Mouse (Mus musculus): ENCODE measurements around the gene Mthfd1l.

Gene Mthfd1l

DNA sequence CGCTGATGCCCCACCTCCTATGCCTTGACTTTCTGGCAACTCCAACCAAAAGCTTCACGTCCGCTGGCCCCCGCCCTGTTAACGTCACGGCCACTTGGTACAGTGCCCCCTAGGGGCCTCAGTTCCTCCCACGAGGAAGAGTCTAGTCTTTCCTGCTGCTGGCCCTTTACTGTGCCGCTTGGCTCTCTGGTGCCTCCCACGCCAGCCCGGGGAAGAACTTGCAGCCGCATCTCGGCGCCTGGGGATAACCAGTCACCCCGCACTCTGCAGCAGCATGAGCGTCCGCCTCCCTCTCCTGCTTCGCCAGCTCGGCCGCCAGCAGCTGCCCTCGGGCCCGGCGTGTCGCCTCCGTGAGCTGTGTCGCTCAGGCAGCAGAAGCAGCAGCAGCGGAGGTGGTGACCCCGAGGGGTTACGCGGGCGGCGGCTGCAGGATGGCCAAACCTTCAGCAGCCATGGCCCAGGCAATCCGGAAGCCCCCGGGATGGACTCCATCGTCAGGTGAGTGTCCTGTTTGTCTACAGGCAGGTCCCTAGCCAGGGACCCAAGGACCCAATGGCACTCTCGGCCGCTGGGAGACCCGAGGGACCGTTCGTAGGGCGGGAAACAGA lies at the start of gene Mthfd1l:
Mthfd1l (plus strand) TSS at position 138 of the 608 bp plus-strand sequence.
- CTCF ChIA-PET, result no interaction called here

- CTCF ChIA-PET, result no interaction called here
These were observed 44.8 kb upstream of the Mthfd1l start for GRCm38 (mm10) chr10:3928008-3928545.

DNA sequence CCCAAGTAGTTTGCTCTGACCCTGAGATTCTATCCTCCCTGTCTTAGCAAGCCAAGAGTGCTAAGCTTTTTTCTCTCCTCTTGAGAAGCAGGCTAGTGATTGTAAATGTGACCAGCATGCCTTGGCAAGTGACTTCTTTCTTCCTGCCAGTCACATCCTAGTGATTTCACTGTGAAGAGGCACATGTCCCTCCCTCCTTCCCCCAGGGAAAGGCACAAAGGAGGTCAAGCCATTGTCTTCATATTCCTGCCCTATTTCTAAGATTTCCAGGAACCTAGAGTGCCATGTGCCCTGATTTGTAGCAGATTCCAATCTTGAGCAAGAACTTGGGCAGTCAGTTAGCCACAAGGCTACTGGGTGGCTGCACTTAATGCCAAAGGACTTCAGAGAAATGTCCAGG lies 41.1 kb upstream of the Mthfd1l start:
- CTCF ChIA-PET, result interaction anchor here (0.5 kb wide), 1 partner anchor 229 kb away, joined by 4 read pairs; no protein-coding TSS in a partner anchor

- CTCF ChIA-PET, result no interaction called here
These were observed 39.5 kb upstream of the Mthfd1l start for GRCm38 (mm10) chr10:3933311-3933940.

DNA sequence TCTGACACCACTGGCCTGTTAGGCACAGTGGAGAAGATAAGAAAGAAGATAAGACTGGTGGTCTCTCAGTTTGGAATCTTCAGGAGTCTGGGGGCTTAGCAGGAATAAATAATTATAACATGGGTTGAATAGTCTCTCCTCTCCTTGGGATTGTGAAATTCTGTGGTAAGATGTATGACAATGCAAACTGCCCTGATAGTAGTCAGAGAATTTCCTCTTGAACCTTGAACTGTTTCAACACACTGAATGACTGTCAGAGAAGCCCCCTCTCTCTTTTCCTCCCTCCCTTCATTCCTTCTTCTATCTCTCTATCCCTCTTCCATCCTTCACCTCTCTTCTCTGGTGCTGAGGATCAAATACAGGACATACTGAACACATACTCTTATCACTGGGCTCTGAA lies 36.1 kb upstream of the Mthfd1l start:
- CTCF ChIA-PET, result no interaction called here

DNA sequence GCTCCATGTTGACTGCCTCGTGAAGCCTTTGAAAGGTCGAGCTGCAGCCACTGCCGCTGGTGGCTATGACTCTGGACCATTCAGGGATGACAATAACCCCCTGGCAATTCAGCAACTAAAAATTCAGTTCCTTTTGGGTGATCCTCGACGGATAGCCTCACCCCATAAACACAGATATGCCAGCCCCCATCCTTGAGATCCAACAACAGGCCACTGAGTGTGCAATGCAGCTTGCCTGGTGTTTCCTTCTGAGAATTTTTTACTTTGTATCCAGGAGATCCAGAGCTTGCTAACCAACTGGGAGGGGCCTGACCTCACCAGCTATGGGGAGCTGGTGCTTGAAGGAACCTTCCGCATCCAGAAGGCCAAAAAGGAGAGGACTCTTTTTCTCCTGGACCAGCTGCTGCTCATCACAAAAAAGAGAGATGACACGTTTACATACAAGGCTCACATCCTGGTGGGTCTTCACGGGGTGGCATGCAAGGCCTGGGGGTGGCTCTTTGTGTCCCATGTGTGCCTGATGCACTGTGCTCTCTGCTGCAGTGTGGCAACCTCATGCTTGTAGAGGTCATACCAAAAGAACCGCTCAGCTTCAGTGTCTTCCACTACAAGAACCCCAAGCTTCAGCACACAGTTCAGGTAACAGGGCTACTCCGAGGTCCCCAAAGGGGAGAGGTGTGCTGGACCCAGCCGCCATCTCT lies 32.9 kb upstream of the Mthfd1l start:
- CTCF ChIA-PET, result no interaction called here

DNA sequence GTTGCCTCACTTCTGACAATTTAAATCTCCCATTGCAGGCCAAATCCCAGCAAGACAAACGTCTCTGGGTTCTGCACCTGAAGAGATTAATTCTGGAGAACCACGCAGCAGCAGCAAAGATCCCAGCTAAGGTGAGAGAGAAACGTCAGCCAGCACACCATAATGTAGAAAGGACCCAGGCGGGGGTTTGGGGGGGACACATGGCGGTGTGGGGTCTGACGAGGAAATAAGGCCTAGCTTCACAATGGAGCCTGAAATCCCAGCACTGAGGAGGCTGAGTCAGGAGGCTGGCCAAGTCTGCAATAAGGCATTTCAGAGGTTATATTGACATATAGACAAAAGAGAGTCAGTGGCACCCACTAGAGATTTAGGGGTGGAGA lies 32.3 kb upstream of the Mthfd1l start:
- CTCF ChIA-PET, result no interaction called here

GRCm38 (mm10) chr10:3941054-3941757 lies 31.7 kb upstream of the Mthfd1l start:
- CTCF ChIA-PET, result no interaction called here

DNA sequence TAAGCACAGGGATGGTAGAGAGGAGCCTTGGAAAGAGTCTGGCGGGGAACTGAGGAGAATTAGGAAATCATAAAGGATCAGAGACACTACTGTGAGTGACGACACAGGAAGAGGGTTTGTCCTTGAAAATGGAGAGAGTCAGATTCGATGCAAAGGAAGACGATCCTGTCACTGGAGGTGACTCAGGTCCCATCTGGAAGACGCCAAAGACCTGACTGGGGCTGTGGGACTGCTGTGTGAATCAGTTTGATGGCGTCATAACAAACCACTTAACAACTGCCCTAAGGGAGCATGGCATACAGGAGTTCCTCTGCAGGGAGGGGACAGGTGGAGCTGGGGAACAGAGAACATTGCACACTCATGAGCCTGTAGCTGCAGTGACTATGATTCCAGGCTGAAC lies 30.6 kb upstream of the Mthfd1l start:
- CTCF ChIA-PET, result no interaction called here

- CTCF ChIA-PET, result interaction anchor here (0.7 to 1.8 kb wide), 2 partner anchors 381 to 410 kb away, joined by 3 to 7 read pairs; no protein-coding TSS in a partner anchor
These were observed 29.2 kb upstream of the Mthfd1l start for GRCm38 (mm10) chr10:3943492-3944395.

DNA sequence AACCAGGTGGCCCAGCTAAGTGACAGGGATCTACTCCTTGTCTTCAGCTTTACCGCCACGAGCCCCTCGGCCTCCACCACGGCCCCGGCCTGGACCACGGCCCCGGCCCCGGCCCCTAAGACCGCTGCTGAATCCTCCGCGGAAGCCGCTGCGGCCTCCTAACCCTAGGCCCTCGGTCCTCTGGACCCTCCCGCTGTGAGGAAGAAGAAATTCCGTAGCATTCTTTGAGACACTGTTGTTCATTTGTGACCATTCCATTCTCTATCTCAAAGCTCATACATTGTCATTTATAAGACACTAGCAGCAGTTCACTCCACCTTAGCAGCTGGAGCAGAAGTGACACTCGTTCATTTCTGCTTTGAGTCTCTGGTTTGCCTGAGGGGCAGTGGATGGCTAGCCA lies 26.0 kb upstream of the Mthfd1l start:
- CTCF ChIA-PET, result no interaction called here

GRCm38 (mm10) chr10:3947346-3947745 lies 25.6 kb upstream of the Mthfd1l start:
- CTCF ChIA-PET, result no interaction called here

DNA sequence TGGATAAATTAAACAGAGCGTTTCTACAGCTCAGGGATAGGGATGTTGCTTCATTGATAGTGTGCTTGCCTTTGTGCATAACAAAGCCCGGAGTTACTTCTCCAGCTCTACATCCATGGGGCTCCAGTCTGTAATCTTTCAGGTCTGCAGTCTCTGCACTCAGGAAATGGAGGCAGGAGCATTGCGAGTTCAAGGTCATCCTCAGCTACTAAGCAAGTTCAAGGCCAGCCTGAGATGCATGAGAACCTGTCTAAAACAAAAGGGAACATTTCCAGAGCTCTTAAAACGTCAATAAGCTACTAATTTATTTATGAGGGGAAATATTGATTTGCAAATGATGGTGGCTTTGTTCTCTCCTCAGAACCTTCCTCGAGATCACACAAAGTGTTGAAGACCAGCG lies 23.6 kb upstream of the Mthfd1l start:
- CTCF ChIA-PET, result no interaction called here

DNA sequence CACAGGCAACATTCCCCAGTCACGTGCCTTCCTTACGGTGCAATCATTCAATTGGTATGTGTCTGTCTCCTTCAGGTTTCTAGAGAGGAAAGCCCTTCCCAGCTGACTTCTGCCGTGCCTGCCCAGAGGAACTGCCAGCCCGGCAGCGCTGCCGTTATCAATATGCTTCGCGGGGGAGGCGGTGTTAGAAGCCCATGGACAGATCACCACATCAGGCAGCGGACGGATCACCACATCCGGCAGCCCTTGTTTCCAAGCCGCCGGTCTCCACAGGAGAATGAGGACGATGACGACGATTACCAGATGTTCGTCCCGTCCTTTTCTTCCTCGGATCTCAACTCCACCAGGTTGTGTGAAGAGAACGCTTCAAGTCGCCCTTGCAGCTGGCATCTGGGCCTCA lies 16.4 kb upstream of the Mthfd1l start:
- CTCF ChIA-PET, result no interaction called here

DNA sequence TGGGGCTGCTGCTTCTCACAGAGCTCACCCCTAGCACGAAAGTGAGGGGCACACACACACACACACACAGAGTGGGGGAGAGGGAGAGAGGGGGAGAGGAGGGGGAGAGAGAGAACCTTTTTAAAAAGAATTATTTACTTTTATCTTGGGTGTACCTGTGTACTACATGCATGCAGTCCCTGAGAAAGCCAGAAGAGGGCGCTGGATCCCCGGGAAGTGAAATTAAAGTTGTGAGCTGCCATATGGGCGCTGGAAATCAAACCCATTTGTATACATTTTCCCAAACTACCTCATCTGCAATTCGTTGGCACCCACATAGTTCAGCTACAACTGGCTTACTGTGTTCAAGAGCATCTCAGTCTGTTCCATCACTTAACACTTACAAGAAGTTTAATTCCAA lies 14.3 kb upstream of the Mthfd1l start:
- CTCF ChIA-PET, result no interaction called here

GRCm38 (mm10) chr10:3969026-3969425 lies 3.9 kb upstream of the Mthfd1l start:
- CTCF ChIA-PET, result no interaction called here

- CTCF ChIA-PET, result no interaction called here
These were observed 681 bp upstream of the Mthfd1l start for GRCm38 (mm10) chr10:3972237-3972636.

DNA sequence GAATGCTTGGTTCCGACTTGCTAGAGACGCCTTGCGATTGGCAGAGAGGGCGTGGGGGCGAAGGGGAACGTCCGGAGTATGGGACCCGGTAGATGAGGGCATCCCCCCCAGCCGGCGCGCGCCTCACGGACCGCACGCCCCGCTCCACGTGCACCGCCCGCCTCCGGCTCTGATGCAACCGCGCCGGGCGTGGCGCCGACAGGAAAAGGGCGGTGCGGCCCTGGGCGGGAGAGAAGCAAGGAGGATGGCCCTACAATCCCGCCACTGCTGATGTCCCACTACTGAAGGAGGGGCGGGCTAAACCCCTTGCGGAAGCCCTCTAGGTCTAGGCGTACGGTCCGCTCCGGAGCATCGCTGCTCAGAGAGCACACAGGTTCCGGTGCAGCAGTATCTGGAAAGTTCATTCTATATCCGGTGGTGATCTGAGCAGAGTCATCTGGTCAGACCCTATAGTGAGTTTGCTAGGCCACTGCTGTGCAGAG lies 712 bp downstream of the Mthfd1l start:
- CTCF ChIA-PET, result no interaction called here

GRCm38 (mm10) chr10:3974380-3974779 lies 1.5 kb downstream of the Mthfd1l start:
- CTCF ChIA-PET, result interaction anchor here (0.6 kb wide), 1 partner anchor 11 kb away, joined by 3 read pairs; no protein-coding TSS in a partner anchor

- CTCF ChIA-PET, result no interaction called here
These were observed 3.1 kb downstream of the Mthfd1l start for GRCm38 (mm10) chr10:3975898-3976622.

GRCm38 (mm10) chr10:3976623-3977010 lies 3.7 kb downstream of the Mthfd1l start:
- CTCF ChIA-PET, result no interaction called here
